Mouse (Mus musculus): Measurements from ENCODE around the gene Pip4k2a. TPM values are rescaled to one million over a fixed set of nuclear protein-coding genes. Genes with fewer than 3 reads are reported as not detected.

The Pip4k2a gene
- polyA plus RNA-seq, 1 experiment from 2014 or later, result 8.3 TPM

- Histone ChIP-seq H3K36me3 (no peaks in the 10 kb centered on the region), H3K9me3 (0 out of 2 replicates have a peak, but pooled peaks cover 5% of the 10 kb centered on the region), H3K27ac (no peak overlapping the region), H3K9ac (replicated peaks) (no peak overlapping the region), H3K4me1 (replicated peaks) (peaks cover 10% of the 10 kb centered on the region), H3K4me2 (replicated peaks) (no peak overlapping the region), H3K4me3 (replicated peaks) (no peak overlapping the region), H3K27me3 (no peaks in the 10 kb centered on the region)
- WGBS, result 91% methylated on average over 2 of the region's 2 CpGs
- no peak for ATAC-seq
Observed at GRCm38 (mm10) chr2:18976175-18976574, 21.8 kb downstream of the Pip4k2a start.

- Histone ChIP-seq H3K4me1 (replicated peaks) (peaks cover 10% of the 10 kb centered on the region), H3K9me3 (0 out of 2 replicates have a peak, but pooled peaks cover 5% of the 10 kb centered on the region), H3K27ac (no peak overlapping the region), H3K36me3 (no peaks in the 10 kb centered on the region), H3K9ac (replicated peaks) (no peak overlapping the region), H3K4me3 (replicated peaks) (no peak overlapping the region), H3K27me3 (no peaks in the 10 kb centered on the region), H3K4me2 (replicated peaks) (no peak overlapping the region)
- WGBS, result 56% methylated on average over 4 of the region's 4 CpGs
- ATAC-seq, result peak; percentile 45; the same call in 1 of the 2 replicates
Observed at GRCm38 (mm10) chr2:18974882-18975645, 22.9 kb downstream of the Pip4k2a start.

DNA sequence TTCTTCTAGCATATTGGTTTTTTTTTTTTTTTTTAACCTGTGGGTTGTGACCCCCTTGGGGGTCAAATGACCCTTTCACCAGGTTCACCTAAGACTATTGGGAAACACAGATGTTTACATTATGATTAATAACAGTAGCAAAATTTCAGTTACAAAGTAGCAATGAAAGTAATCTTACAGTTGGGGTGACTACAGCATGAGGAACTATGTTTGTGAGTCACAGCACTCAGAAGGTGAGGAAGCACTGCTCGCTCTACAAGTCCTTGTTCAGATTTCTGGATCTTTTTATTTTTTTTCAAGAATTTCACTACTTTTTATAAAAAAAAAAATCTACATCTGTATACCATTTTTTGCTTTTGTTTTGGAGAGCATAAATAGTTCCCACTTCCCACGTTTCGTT, 26.4 kb downstream of the Pip4k2a start:
- no peaks in the 10 kb centered on the region for H3K36me3 ChIP-seq
- H3K9me3 ChIP-seq, result 0 out of 2 replicates have a peak, but pooled peaks cover 5% of the 10 kb centered on the region
- 89% methylated on average over 3 of the region's 3 CpGs for WGBS
- H3K27me3 ChIP-seq, result no peaks in the 10 kb centered on the region
- no peak overlapping the region for H3K9ac ChIP-seq (replicated peaks)
- no peak overlapping the region for H3K4me2 ChIP-seq (replicated peaks)
- H3K4me3 ChIP-seq (replicated peaks), result no peak overlapping the region
- H3K4me1 ChIP-seq (replicated peaks), result peaks cover 5% of the 10 kb centered on the region
- ATAC-seq, result no peak
- no peak overlapping the region for H3K27ac ChIP-seq

- H3K27me3 ChIP-seq, result no peaks in the 10 kb centered on the region
- no peak overlapping the region for H3K27ac ChIP-seq
- no peak overlapping the region for H3K4me3 ChIP-seq (replicated peaks)
- H3K9me3 ChIP-seq, result 0 out of 2 replicates have a peak, but pooled peaks cover 5% of the 10 kb centered on the region
- WGBS, result 87% methylated on average over 2 of the region's 2 CpGs
- H3K9ac ChIP-seq (replicated peaks), result no peak overlapping the region
- no peaks in the 10 kb centered on the region for H3K36me3 ChIP-seq
- H3K4me1 ChIP-seq (replicated peaks), result peaks cover 4% of the 10 kb centered on the region
- H3K4me2 ChIP-seq (replicated peaks), result no peak overlapping the region
- no peak for ATAC-seq
Observed at GRCm38 (mm10) chr2:18970461-18970860, 27.5 kb downstream of the Pip4k2a start.

GRCm38 (mm10) chr2:18969066-18969681, 28.8 kb downstream of the Pip4k2a start:
- H3K4me1 ChIP-seq (replicated peaks), result no peaks in the 10 kb centered on the region
- H3K4me3 ChIP-seq (replicated peaks), result no peak overlapping the region
- H3K9me3 ChIP-seq, result 0 out of 2 replicates have a peak, but pooled peaks cover 5% of the 10 kb centered on the region
- H3K36me3 ChIP-seq, result no peaks in the 10 kb centered on the region
- H3K9ac ChIP-seq (replicated peaks), result no peak overlapping the region
- H3K27ac ChIP-seq, result no peak overlapping the region
- H3K27me3 ChIP-seq, result no peaks in the 10 kb centered on the region
- no peak overlapping the region for H3K4me2 ChIP-seq (replicated peaks)
- WGBS, result 89% methylated on average over 5 of the region's 5 CpGs
- no peak for ATAC-seq

- 96% methylated on average over 5 of the region's 5 CpGs for WGBS
Observed at GRCm38 (mm10) chr2:18967451-18968063, 30.4 kb downstream of the Pip4k2a start.

GRCm38 (mm10) chr2:18966566-18966965, 31.4 kb downstream of the Pip4k2a start:
- no peak overlapping the region for H3K27ac ChIP-seq

More at GRCm38 (mm10) chr2:18967451-18968063, 30.4 kb downstream of the Pip4k2a start:
- H3K4me2 ChIP-seq (replicated peaks), result no peak overlapping the region
- H3K4me1 ChIP-seq (replicated peaks), result no peaks in the 10 kb centered on the region
- H3K36me3 ChIP-seq, result no peaks in the 10 kb centered on the region
- no peak overlapping the region for H3K9ac ChIP-seq (replicated peaks)
- no peak overlapping the region for H3K27ac ChIP-seq
- H3K4me3 ChIP-seq (replicated peaks), result no peak overlapping the region
- no peaks in the 10 kb centered on the region for H3K9me3 ChIP-seq
- H3K27me3 ChIP-seq, result no peaks in the 10 kb centered on the region
- no peak for ATAC-seq

DNA sequence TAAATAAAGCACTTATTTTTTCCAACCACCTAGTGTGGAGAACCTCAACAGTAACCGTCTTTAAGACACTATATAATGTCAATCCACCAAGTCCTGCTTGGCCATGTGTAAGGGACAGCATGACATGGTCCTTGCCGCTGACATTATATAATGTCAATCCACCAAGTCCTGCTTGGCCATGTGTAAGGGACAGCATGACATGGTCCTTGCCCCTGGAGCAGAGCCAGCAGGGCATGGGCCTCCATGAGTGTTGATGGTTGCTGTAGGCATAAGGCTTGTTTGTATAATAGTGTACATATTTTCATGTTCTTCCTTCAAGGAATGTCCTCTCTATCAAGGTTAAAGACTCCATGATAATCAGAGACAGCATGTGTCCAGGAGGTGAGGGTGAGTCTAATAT, 32.0 kb downstream of the Pip4k2a start:
- Histone ChIP-seq H3K36me3 (no peaks in the 10 kb centered on the region), H3K4me1 (replicated peaks) (no peaks in the 10 kb centered on the region), H3K27me3 (no peaks in the 10 kb centered on the region), H3K4me2 (replicated peaks) (no peak overlapping the region), H3K4me3 (replicated peaks) (no peak overlapping the region), H3K9me3 (no peaks in the 10 kb centered on the region), H3K27ac (no peak overlapping the region), H3K9ac (replicated peaks) (no peak overlapping the region)
- WGBS, result 99% methylated on average over 2 of the region's 2 CpGs
- no peak for ATAC-seq

More at GRCm38 (mm10) chr2:18966566-18966965, 31.4 kb downstream of the Pip4k2a start:
- Histone ChIP-seq H3K4me1 (replicated peaks) (no peaks in the 10 kb centered on the region), H3K36me3 (no peaks in the 10 kb centered on the region), H3K9me3 (no peaks in the 10 kb centered on the region), H3K27me3 (no peaks in the 10 kb centered on the region), H3K4me3 (replicated peaks) (no peak overlapping the region), H3K4me2 (replicated peaks) (no peak overlapping the region), H3K9ac (replicated peaks) (no peak overlapping the region)
- ATAC-seq, result no peak
- 91% methylated on average over 5 of the region's 5 CpGs for WGBS

- Histone ChIP-seq H3K27me3 (no peaks in the 10 kb centered on the region), H3K4me3 (replicated peaks) (no peak overlapping the region), H3K9me3 (no peaks in the 10 kb centered on the region), H3K4me2 (replicated peaks) (no peak overlapping the region), H3K27ac (no peak overlapping the region), H3K36me3 (no peaks in the 10 kb centered on the region), H3K9ac (replicated peaks) (no peak overlapping the region), H3K4me1 (replicated peaks) (peaks cover 5% of the 10 kb centered on the region; the same call in 1 of the 2 replicates)
- 79% methylated on average over 3 of the region's 3 CpGs for WGBS
- no peak for ATAC-seq
Observed at GRCm38 (mm10) chr2:18965108-18965507, 32.8 kb downstream of the Pip4k2a start.

- H3K27ac ChIP-seq, result no peak overlapping the region
- no peak overlapping the region for H3K4me2 ChIP-seq (replicated peaks)
- H3K9ac ChIP-seq (replicated peaks), result no peak overlapping the region
- H3K27me3 ChIP-seq, result no peaks in the 10 kb centered on the region
- no peaks in the 10 kb centered on the region for H3K9me3 ChIP-seq
- peaks cover 5% of the 10 kb centered on the region; the same call in 1 of the 2 replicates for H3K4me1 ChIP-seq (replicated peaks)
- 79% methylated on average over 13 of the region's 13 CpGs for WGBS
- ATAC-seq, result no peak; the same call in 1 of the 2 replicates
- no peaks in the 10 kb centered on the region for H3K36me3 ChIP-seq
- H3K4me3 ChIP-seq (replicated peaks), result no peak overlapping the region
Observed at GRCm38 (mm10) chr2:18963286-18964040, 34.5 kb downstream of the Pip4k2a start.

DNA sequence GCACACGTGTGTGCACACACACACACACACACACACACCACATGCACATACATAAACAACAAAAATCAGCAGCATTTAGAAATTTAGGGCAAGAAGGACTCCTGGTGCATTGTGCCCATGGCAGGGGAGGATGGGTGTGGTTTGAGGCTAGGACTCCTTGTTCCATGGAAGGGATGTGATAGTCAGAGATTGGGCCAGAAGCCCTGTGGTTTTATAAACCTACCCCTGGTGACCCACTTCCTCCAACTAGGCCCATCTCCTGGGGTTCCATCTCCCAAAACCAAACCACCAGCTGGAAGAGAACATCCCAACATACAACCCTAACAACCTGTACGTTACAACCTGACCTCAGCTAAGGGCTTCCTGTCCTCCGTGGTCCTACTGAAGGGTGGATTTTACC, 35.4 kb downstream of the Pip4k2a start:
- H3K36me3 ChIP-seq, result no peaks in the 10 kb centered on the region
- 85% methylated on average over 3 of the region's 3 CpGs for WGBS
- H3K4me2 ChIP-seq (replicated peaks), result no peak overlapping the region
- ATAC-seq, result no peak
- no peaks in the 10 kb centered on the region for H3K27me3 ChIP-seq
- H3K9me3 ChIP-seq, result no peaks in the 10 kb centered on the region
- no peak overlapping the region for H3K27ac ChIP-seq
- peaks cover 5% of the 10 kb centered on the region; the same call in 1 of the 2 replicates for H3K4me1 ChIP-seq (replicated peaks)
- H3K4me3 ChIP-seq (replicated peaks), result no peak overlapping the region
- H3K9ac ChIP-seq (replicated peaks), result no peak overlapping the region

Data from midbrain, embryonic 13.5 days (tissue).